Mouse (Mus musculus) C2C12 (cell line): ENCODE results near the gene Mymk.

ENCODE experiments used
- CTCF ChIP-seq: IDR thresholded peaks from one replicate; pipeline ENCODE4 v1.5.1; 2011; ENCODE audit not compliant: control insufficient read depth, insufficient read depth, insufficient read length
- FOSL1 ChIP-seq: IDR thresholded peaks from one replicate; pipeline ENCODE4 v1.8.0; 2011; ENCODE audit warnings: mild to moderate bottlenecking, low read length; ENCODE audit not compliant: poor library complexity, insufficient read depth, severe bottlenecking
- MAX ChIP-seq: IDR thresholded peaks from one replicate; pipeline ENCODE4 v1.6.1; 2011; ENCODE audit warnings: mild to moderate bottlenecking, control low read depth
- MYOG ChIP-seq: IDR thresholded peaks from one replicate; pipeline ENCODE4 v1.6.1; 2011; ENCODE audit not compliant: control insufficient read depth, insufficient read length; ENCODE audit errors: extremely low read depth

GRCm38 (mm10) chr2:27097776-27098175 lies 25.8 kb upstream of the Mymk start:
- TF ChIP-seq CTCF (no peak), FOSL1 (no peak), MAX (no peak), MYOG (no peak)
